Mouse (Mus musculus) cortical plate, adult 2 months (tissue): ENCODE results near the gene Itih4.

Experiments used
- CTCF ChIP-seq: fragments of 200-500 bp; IDR thresholded peaks from 2 replicates; pipeline ENCODE4 v1.5.1; 2011; ENCODE audit warnings: mild to moderate bottlenecking, control low read depth, low read length; ENCODE audit not compliant: insufficient read depth; ENCODE audit errors: extremely low read depth
- POLR2A ChIP-seq: fragments of 200-500 bp; IDR thresholded peaks from 2 replicates; pipeline ENCODE4 v1.6.1; 2011; ENCODE audit warnings: mild to moderate bottlenecking, low read length, control low read depth; ENCODE audit not compliant: insufficient read depth; ENCODE audit errors: extremely low read depth

DNA sequence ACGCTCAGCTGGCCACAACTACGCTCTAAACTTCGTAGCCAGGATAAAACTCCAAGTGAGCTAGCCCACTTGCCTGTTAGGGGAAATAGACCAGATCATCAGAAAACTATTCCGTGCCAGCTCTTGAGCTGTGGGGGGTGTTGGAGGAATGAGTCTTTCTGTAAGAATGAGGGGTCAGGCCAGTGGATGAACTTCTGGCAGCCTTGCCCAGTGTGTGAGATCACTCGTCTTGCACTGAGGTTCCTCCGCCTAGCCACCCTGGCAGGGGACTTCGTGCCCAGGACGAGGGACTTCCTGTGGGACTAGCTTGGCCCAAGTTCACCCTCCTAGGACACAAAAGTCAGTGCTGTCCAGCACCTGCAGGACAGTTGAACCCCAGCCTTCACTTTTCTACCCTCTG lies 18.0 kb downstream of the Itih4 start:
- TF ChIP-seq CTCF: no peak
- no peak for TF ChIP-seq POLR2A
